Mouse (Mus musculus): ENCODE measurements around the gene Rpl15.

Rpl15 gene

GRCm38 (mm10) chr14:18297441-18297840 is 26.2 kb upstream of the Rpl15 start:
- Histone ChIP-seq H3K27me3 (ENCODE audit: insufficient read depth, low read length) (no peaks in the 10 kb centered on the region), H3K4me3 (replicated peaks; ENCODE audit: low read length) (no peak overlapping the region), H3K36me3 (ENCODE audit: insufficient read depth, low read length) (no peaks in the 10 kb centered on the region), H3K4me1 (replicated peaks; ENCODE audit: low read depth, low read length) (no peaks in the 10 kb centered on the region), H3K9me3 (ENCODE audit: low read length) (no peaks in the 10 kb centered on the region)
- TF ChIP-seq CTCF (conservative IDR thresholded peaks at IDR 0.05; ENCODE audit: low read length), result no peak
- no peak for TF ChIP-seq NANOG (IDR thresholded peaks at IDR 0.05; ENCODE audit: borderline replicate concordance, low read length)
- no peak for TF ChIP-seq POU5F1 (IDR thresholded peaks at IDR 0.05; ENCODE audit: borderline replicate concordance, low read length)

- Histone ChIP-seq H3K9me3 (ENCODE audit: low read length) (no peaks in the 10 kb centered on the region), H3K4me3 (replicated peaks; ENCODE audit: low read length) (no peak overlapping the region), H3K4me1 (replicated peaks; ENCODE audit: low read depth, low read length) (no peaks in the 10 kb centered on the region), H3K36me3 (ENCODE audit: insufficient read depth, low read length) (no peaks in the 10 kb centered on the region), H3K27me3 (ENCODE audit: insufficient read depth, low read length) (no peaks in the 10 kb centered on the region)
- TF ChIP-seq POU5F1 (IDR thresholded peaks at IDR 0.05; ENCODE audit: borderline replicate concordance, low read length) (no peak), CTCF (conservative IDR thresholded peaks at IDR 0.05; ENCODE audit: low read length) (no peak), NANOG (IDR thresholded peaks at IDR 0.05; ENCODE audit: borderline replicate concordance, low read length) (no peak)
These were observed 21.4 kb upstream of the Rpl15 start for GRCm38 (mm10) chr14:18292578-18292977.

GRCm38 (mm10) chr14:18292111-18292510 is 20.9 kb upstream of the Rpl15 start:
- H3K36me3 ChIP-seq (ENCODE audit: insufficient read depth, low read length), result no peaks in the 10 kb centered on the region
- TF ChIP-seq POU5F1 (IDR thresholded peaks at IDR 0.05; ENCODE audit: borderline replicate concordance, low read length), result no peak
- TF ChIP-seq NANOG (IDR thresholded peaks at IDR 0.05; ENCODE audit: borderline replicate concordance, low read length), result no peak
- no peak for TF ChIP-seq CTCF (conservative IDR thresholded peaks at IDR 0.05; ENCODE audit: low read length)
- no peaks in the 10 kb centered on the region for H3K4me1 ChIP-seq (replicated peaks; ENCODE audit: low read depth, low read length)
- no peaks in the 10 kb centered on the region for H3K9me3 ChIP-seq (ENCODE audit: low read length)
- no peaks in the 10 kb centered on the region for H3K27me3 ChIP-seq (ENCODE audit: insufficient read depth, low read length)
- no peak overlapping the region for H3K4me3 ChIP-seq (replicated peaks; ENCODE audit: low read length)

GRCm38 (mm10) chr14:18287391-18287790 is 16.2 kb upstream of the Rpl15 start:
- Histone ChIP-seq H3K36me3 (ENCODE audit: insufficient read depth, low read length) (peaks cover 7% of the 10 kb centered on the region), H3K4me3 (replicated peaks; ENCODE audit: low read length) (no peak overlapping the region), H3K9me3 (ENCODE audit: low read length) (no peaks in the 10 kb centered on the region), H3K27me3 (ENCODE audit: insufficient read depth, low read length) (no peaks in the 10 kb centered on the region), H3K4me1 (replicated peaks; ENCODE audit: low read depth, low read length) (no peaks in the 10 kb centered on the region; the same call in 1 of the 2 replicates)
- no peak for TF ChIP-seq CTCF (conservative IDR thresholded peaks at IDR 0.05; ENCODE audit: low read length)
- no peak for TF ChIP-seq NANOG (IDR thresholded peaks at IDR 0.05; ENCODE audit: borderline replicate concordance, low read length)
- TF ChIP-seq POU5F1 (IDR thresholded peaks at IDR 0.05; ENCODE audit: borderline replicate concordance, low read length), result no peak

- Histone ChIP-seq H3K9me3 (ENCODE audit: low read length) (no peaks in the 10 kb centered on the region), H3K4me3 (replicated peaks; ENCODE audit: low read length) (no peak overlapping the region), H3K36me3 (ENCODE audit: insufficient read depth, low read length) (peaks cover 11% of the 10 kb centered on the region), H3K27me3 (ENCODE audit: insufficient read depth, low read length) (no peaks in the 10 kb centered on the region), H3K4me1 (replicated peaks; ENCODE audit: low read depth, low read length) (no peaks in the 10 kb centered on the region; the same call in 1 of the 2 replicates)
- TF ChIP-seq POU5F1 (IDR thresholded peaks at IDR 0.05; ENCODE audit: borderline replicate concordance, low read length), result no peak
- TF ChIP-seq NANOG (IDR thresholded peaks at IDR 0.05; ENCODE audit: borderline replicate concordance, low read length), result no peak
- no peak for TF ChIP-seq CTCF (conservative IDR thresholded peaks at IDR 0.05; ENCODE audit: low read length)
These were observed 15.2 kb upstream of the Rpl15 start for GRCm38 (mm10) chr14:18286441-18286840.

GRCm38 (mm10) chr14:18285476-18285875 is 14.3 kb upstream of the Rpl15 start:
- no peak for TF ChIP-seq POU5F1 (IDR thresholded peaks at IDR 0.05; ENCODE audit: borderline replicate concordance, low read length)
- TF ChIP-seq CTCF (conservative IDR thresholded peaks at IDR 0.05; ENCODE audit: low read length), result no peak
- no peak for TF ChIP-seq NANOG (IDR thresholded peaks at IDR 0.05; ENCODE audit: borderline replicate concordance, low read length)
- Histone ChIP-seq H3K36me3 (ENCODE audit: insufficient read depth, low read length) (peaks cover 11% of the 10 kb centered on the region), H3K27me3 (ENCODE audit: insufficient read depth, low read length) (no peaks in the 10 kb centered on the region), H3K4me3 (replicated peaks; ENCODE audit: low read length) (no peak overlapping the region), H3K4me1 (replicated peaks; ENCODE audit: low read depth, low read length) (no peaks in the 10 kb centered on the region; the same call in 1 of the 2 replicates), H3K9me3 (ENCODE audit: low read length) (no peaks in the 10 kb centered on the region)

- no peak overlapping the region for H3K4me3 ChIP-seq (replicated peaks; ENCODE audit: low read length)
- peaks cover 16% of the 10 kb centered on the region for H3K36me3 ChIP-seq (ENCODE audit: insufficient read depth, low read length)
- peak; percentile 32 for TF ChIP-seq CTCF (conservative IDR thresholded peaks at IDR 0.05; ENCODE audit: low read length)
- no peak for TF ChIP-seq POU5F1 (IDR thresholded peaks at IDR 0.05; ENCODE audit: borderline replicate concordance, low read length)
- no peaks in the 10 kb centered on the region for H3K9me3 ChIP-seq (ENCODE audit: low read length)
- H3K27me3 ChIP-seq (ENCODE audit: insufficient read depth, low read length), result no peaks in the 10 kb centered on the region
- no peaks in the 10 kb centered on the region; the same call in 1 of the 2 replicates for H3K4me1 ChIP-seq (replicated peaks; ENCODE audit: low read depth, low read length)
These were observed 13.4 kb upstream of the Rpl15 start for GRCm38 (mm10) chr14:18284581-18284980.

- no peaks in the 10 kb centered on the region for H3K9me3 ChIP-seq (ENCODE audit: low read length)
- H3K27me3 ChIP-seq (ENCODE audit: insufficient read depth, low read length), result no peaks in the 10 kb centered on the region
- H3K36me3 ChIP-seq (ENCODE audit: insufficient read depth, low read length), result peaks cover 38% of the 10 kb centered on the region
- H3K4me1 ChIP-seq (replicated peaks; ENCODE audit: low read depth, low read length), result no peaks in the 10 kb centered on the region; the same call in 1 of the 2 replicates
- TF ChIP-seq POU5F1 (IDR thresholded peaks at IDR 0.05; ENCODE audit: borderline replicate concordance, low read length) (no peak), CTCF (conservative IDR thresholded peaks at IDR 0.05; ENCODE audit: low read length) (no peak), NANOG (IDR thresholded peaks at IDR 0.05; ENCODE audit: borderline replicate concordance, low read length) (no peak)
- no peak overlapping the region for H3K4me3 ChIP-seq (replicated peaks; ENCODE audit: low read length)
These were observed 9.2 kb upstream of the Rpl15 start for GRCm38 (mm10) chr14:18280375-18280774.

GRCm38 (mm10) chr14:18274526-18274925 is 3.3 kb upstream of the Rpl15 start:
- Histone ChIP-seq H3K36me3 (ENCODE audit: insufficient read depth, low read length) (peaks cover 31% of the 10 kb centered on the region), H3K27me3 (ENCODE audit: insufficient read depth, low read length) (no peaks in the 10 kb centered on the region), H3K4me1 (replicated peaks; ENCODE audit: low read depth, low read length) (peaks cover 6% of the 10 kb centered on the region; the same call in 1 of the 2 replicates), H3K9me3 (ENCODE audit: low read length) (peaks cover 3% of the 10 kb centered on the region; the same call in 1 of the 2 replicates), H3K4me3 (replicated peaks; ENCODE audit: low read length) (no peak overlapping the region)
- TF ChIP-seq NANOG (IDR thresholded peaks at IDR 0.05; ENCODE audit: borderline replicate concordance, low read length) (no peak), CTCF (conservative IDR thresholded peaks at IDR 0.05; ENCODE audit: low read length) (no peak), POU5F1 (IDR thresholded peaks at IDR 0.05; ENCODE audit: borderline replicate concordance, low read length) (no peak)

Measured in E14TG2a.4 (cell line).